Mouse (Mus musculus) lung, embryonic 14.5 days (tissue): ENCODE results near the gene Blmh. TPM values are rescaled to one million over a fixed set of nuclear protein-coding genes. Genes with fewer than 3 reads are reported as not detected.

ENCODE experiments used
- ATAC-seq: fragments of 200-750 bp; cut with Nextera tagmentation; 2 replicates; pipeline ENCODE4 v1.8.0; 2017; ENCODE audit warnings: mild to moderate bottlenecking, moderate TSS enrichment, moderate library complexity; ENCODE audit not compliant: insufficient read depth
- DNase-seq: peaks from one replicate; pipeline ENCODE4 v3.0.0-alpha.2; 2015
- H3K27ac ChIP-seq: fragments of 300-500 bp; sonication (generic); 2 replicates; pipeline ENCODE4 v1.5.1; 2014; ENCODE audit warnings: low read depth, mild to moderate bottlenecking, moderate library complexity
- H3K27me3 ChIP-seq: fragments of 300-500 bp; sonication (generic); 2 replicates; pipeline ENCODE4 v1.6.1; 2014; ENCODE audit warnings: low read length, control low read depth; ENCODE audit not compliant: insufficient read depth
- H3K36me3 ChIP-seq: fragments of 300-500 bp; sonication (generic); 2 replicates; pipeline ENCODE4 v1.6.1; 2014; ENCODE audit warnings: control low read depth; ENCODE audit not compliant: insufficient read depth
- H3K4me1 ChIP-seq: fragments of 300-500 bp; sonication (generic); 2 replicates; pipeline ENCODE4 v1.6.1; 2014; ENCODE audit warnings: antibody characterized with exemption, control low read depth; ENCODE audit not compliant: insufficient read depth
- H3K4me2 ChIP-seq: fragments of 300-500 bp; sonication (generic); 2 replicates; pipeline ENCODE4 v1.6.1; 2014; ENCODE audit warnings: mild to moderate bottlenecking
- H3K4me3 ChIP-seq: fragments of 300-500 bp; sonication (generic); 2 replicates; pipeline ENCODE4 v1.5.1; 2014; ENCODE audit warnings: low read depth, low read length
- H3K9ac ChIP-seq: fragments of 300-500 bp; sonication (generic); 2 replicates; pipeline ENCODE4 v1.6.1; 2014
- H3K9me3 ChIP-seq: fragments of 300-500 bp; sonication (generic); 2 replicates; pipeline ENCODE4 v1.6.1; 2016; ENCODE audit warnings: low read depth, low read length, control low read depth
- CTCF ChIP-seq: IDR thresholded peaks from 2 replicates; pipeline ENCODE4 v1.5.1; 2016; ENCODE audit warnings: antibody characterized with exemption, low read depth
- WGBS: fragments of 180-500 bp; shearing (Covaris S2); extraction: QIAGEN DNeasy Blood & Tissue Kit; methylation state at CpG from one replicate; pipeline ENCODE4 v1.1.7; 2014; 5-methylcytosine and 5-hydroxymethylcytosine counted together
- polyA plus RNA-seq: library from polyadenylated mRNA; unstranded; fragments of >200 nt; fragmentation: Nextera tagmentation; extraction: Ambion mirVana; gene quantifications from 2 replicates; pipeline ENCODE4 v1.2.1, GENCODE M21; 2014

Gene Blmh
- polyA plus RNA-seq, 1 experiment from 2014 or later = 160 TPM

- Histone ChIP-seq H3K4me1 (peaks cover 25% of the 10 kb centered on the region), H3K9ac (no peak overlapping the region), H3K4me3 (no peak overlapping the region), H3K36me3 (no peaks in the 10 kb centered on the region), H3K27me3 (no peaks in the 10 kb centered on the region), H3K9me3 (no peaks in the 10 kb centered on the region), H3K4me2 (peak overlapping the region; percentile 31), H3K27ac (peak overlapping the region; percentile 44)
- DNase-seq (peak; percentile 80), ATAC-seq (peak; percentile 43; the same call in 1 of the 2 replicates)
- WGBS = 8% methylated on average over 4 of the region's 4 CpGs
- peak; percentile 43; the same call in 1 of the 2 replicates for TF ChIP-seq CTCF
Observed at GRCm38 (mm10) chr11:76893570-76893969, 31.0 kb upstream of the Blmh start.

GRCm38 (mm10) chr11:76894240-76894639 lies 30.4 kb upstream of the Blmh start:
- H3K4me1 ChIP-seq = peaks cover 24% of the 10 kb centered on the region
- peak overlapping the region; percentile 31 for H3K4me2 ChIP-seq
- DNase-seq (peak; percentile 88), ATAC-seq (peak; percentile 43; the same call in 1 of the 2 replicates)
- H3K36me3 ChIP-seq = no peaks in the 10 kb centered on the region
- WGBS = 30% methylated on average over 5 of the region's 5 CpGs
- no peak overlapping the region for H3K9ac ChIP-seq
- no peaks in the 10 kb centered on the region for H3K27me3 ChIP-seq
- H3K9me3 ChIP-seq = no peaks in the 10 kb centered on the region
- no peak overlapping the region for H3K4me3 ChIP-seq
- H3K27ac ChIP-seq = 0 out of 2 replicates have a peak overlapping the region, but pooled peaks have one; percentile 44
- peak; percentile 87 for TF ChIP-seq CTCF

GRCm38 (mm10) chr11:76896360-76896759 lies 28.2 kb upstream of the Blmh start:
- no peaks in the 10 kb centered on the region for H3K36me3 ChIP-seq
- no peak overlapping the region; the same call in 1 of the 2 replicates for H3K4me2 ChIP-seq
- no peaks in the 10 kb centered on the region for H3K27me3 ChIP-seq
- ATAC-seq (peak; percentile 89), DNase-seq (peak; percentile 97)
- no peaks in the 10 kb centered on the region for H3K9me3 ChIP-seq
- peaks cover 14% of the 10 kb centered on the region for H3K4me1 ChIP-seq
- H3K4me3 ChIP-seq = no peak overlapping the region
- no peak overlapping the region for H3K9ac ChIP-seq
- H3K27ac ChIP-seq = peak overlapping the region; percentile 85
- WGBS = 21% methylated on average over 6 of the region's 6 CpGs
- TF ChIP-seq CTCF = no peak

GRCm38 (mm10) chr11:76897126-76897525 lies 27.5 kb upstream of the Blmh start:
- ATAC-seq (0 out of 2 replicates have a peak, but pooled peaks have one; percentile 1), DNase-seq (peak; percentile 86)
- 31% methylated on average over 1 of the region's 1 CpGs for WGBS
- H3K27me3 ChIP-seq = no peaks in the 10 kb centered on the region
- H3K36me3 ChIP-seq = no peaks in the 10 kb centered on the region
- no peak for TF ChIP-seq CTCF
- peaks cover 14% of the 10 kb centered on the region for H3K4me1 ChIP-seq
- no peak overlapping the region for H3K4me3 ChIP-seq
- H3K27ac ChIP-seq = peak overlapping the region; percentile 85
- H3K4me2 ChIP-seq = no peak overlapping the region; the same call in 1 of the 2 replicates
- H3K9me3 ChIP-seq = no peaks in the 10 kb centered on the region
- no peak overlapping the region for H3K9ac ChIP-seq

GRCm38 (mm10) chr11:76897871-76898270 lies 26.7 kb upstream of the Blmh start:
- peaks cover 14% of the 10 kb centered on the region for H3K4me1 ChIP-seq

GRCm38 (mm10) chr11:76898751-76899150 lies 25.9 kb upstream of the Blmh start:
- no peaks in the 10 kb centered on the region for H3K9me3 ChIP-seq
- no peak for TF ChIP-seq CTCF
- H3K4me2 ChIP-seq = no peak overlapping the region
- ATAC-seq = no peak
- WGBS = 74% methylated on average over 3 of the region's 3 CpGs
- H3K36me3 ChIP-seq = no peaks in the 10 kb centered on the region
- no peaks in the 10 kb centered on the region for H3K27me3 ChIP-seq
- H3K4me3 ChIP-seq = no peak overlapping the region
- DNase-seq = no peak
- H3K27ac ChIP-seq = no peak overlapping the region; the same call in 1 of the 2 replicates
- H3K9ac ChIP-seq = no peak overlapping the region
- peaks cover 10% of the 10 kb centered on the region for H3K4me1 ChIP-seq

More at GRCm38 (mm10) chr11:76897871-76898270, 26.7 kb upstream of the Blmh start:
- H3K4me2 ChIP-seq = no peak overlapping the region
- peak overlapping the region; percentile 70 for H3K27ac ChIP-seq
- H3K4me3 ChIP-seq = no peak overlapping the region
- no peak for TF ChIP-seq CTCF
- ATAC-seq = no peak
- H3K36me3 ChIP-seq = no peaks in the 10 kb centered on the region
- no peaks in the 10 kb centered on the region for H3K9me3 ChIP-seq
- no peak overlapping the region for H3K9ac ChIP-seq
- DNase-seq = no peak
- no peaks in the 10 kb centered on the region for H3K27me3 ChIP-seq
- 50% methylated on average over 3 of the region's 3 CpGs for WGBS

- DNase-seq (peak; percentile 88), ATAC-seq (no peak)
- no peaks in the 10 kb centered on the region for H3K9me3 ChIP-seq
- peak; percentile 58 for TF ChIP-seq CTCF
- WGBS = 54% methylated on average over 5 of the region's 5 CpGs
- H3K27me3 ChIP-seq = no peaks in the 10 kb centered on the region
- peaks cover 7% of the 10 kb centered on the region; the same call in 1 of the 2 replicates for H3K4me1 ChIP-seq
- H3K27ac ChIP-seq = no peak overlapping the region
- H3K9ac ChIP-seq = no peak overlapping the region
- H3K4me2 ChIP-seq = no peak overlapping the region
- H3K36me3 ChIP-seq = no peaks in the 10 kb centered on the region
- no peak overlapping the region for H3K4me3 ChIP-seq
Observed at GRCm38 (mm10) chr11:76899758-76900738, 24.6 kb upstream of the Blmh start.
